In genomic region chr10:117392832-117393195, GRCm38 (mm10) we compare ENCODE assay signal across 8 mouse cellular contexts. TPM values are rescaled to one million over a fixed set of nuclear protein-coding genes. Genes with fewer than 3 reads are reported as not detected.
DNase-seq lines count a peak whose midpoint lies in the region; ATAC-seq lines count a peak whose summit lies in the region.

No protein-coding gene starts in this region.

- peak overlapping the region; percentile 81 for H3K9ac ChIP-seq in heart, embryonic 13.5 days
- no peak overlapping the region for H3K9ac ChIP-seq in embryonic facial prominence, embryonic 15.5 days
- 0 out of 2 replicates have a peak overlapping the region, but pooled peaks have one; percentile 31 for H3K9ac ChIP-seq in limb, embryonic 13.5 days

- ATAC-seq in heart, embryonic 13.5 days (ENCODE audit: extremely low read depth, insufficient number of reproducible peaks, low FRiP score, low TSS enrichment): no peak
- ATAC-seq in embryonic facial prominence, embryonic 15.5 days (ENCODE audit: insufficient number of reproducible peaks, low FRiP score, low TSS enrichment, low read depth): no peak; the same call in 1 of the 2 replicates
- no peak for ATAC-seq in limb, embryonic 13.5 days (ENCODE audit: low FRiP score, low read depth)
- ATAC-seq in monocyte, adult 5-6 weeks (replicated peaks; ENCODE audit: insufficient number of reproducible peaks, low FRiP score, low TSS enrichment, poor library complexity, severe bottlenecking): peak; percentile 29; the same call in 1 of the 2 replicates

- no peaks in the 10 kb centered on the region for H3K9me3 ChIP-seq in heart, embryonic 13.5 days
- no peaks in the 10 kb centered on the region for H3K9me3 ChIP-seq in embryonic facial prominence, embryonic 15.5 days (replicated peaks)
- no peaks in the 10 kb centered on the region for H3K9me3 ChIP-seq in limb, embryonic 13.5 days

- H3K36me3 ChIP-seq in heart, embryonic 13.5 days: no peaks in the 10 kb centered on the region
- H3K36me3 ChIP-seq in embryonic facial prominence, embryonic 15.5 days: no peaks in the 10 kb centered on the region
- H3K36me3 ChIP-seq in limb, embryonic 13.5 days: no peaks in the 10 kb centered on the region

- H3K27ac ChIP-seq in heart, embryonic 13.5 days (replicated peaks): peak overlapping the region; percentile 61; the same call in 1 of the 2 replicates
- H3K27ac ChIP-seq in embryonic facial prominence, embryonic 15.5 days (replicated peaks): no peak overlapping the region
- H3K27ac ChIP-seq in limb, embryonic 13.5 days: no peak overlapping the region

- H3K27me3 ChIP-seq in heart, embryonic 13.5 days (replicated peaks): peaks cover 8% of the 10 kb centered on the region; the same call in 1 of the 2 replicates
- H3K27me3 ChIP-seq in embryonic facial prominence, embryonic 15.5 days: no peaks in the 10 kb centered on the region
- H3K27me3 ChIP-seq in limb, embryonic 13.5 days: peaks cover 4% of the 10 kb centered on the region; the same call in 1 of the 2 replicates

- no peak for DNase-seq in heart, adult 11 months
- no peak for DNase-seq in retina, embryonic 14.5 days (ENCODE audit: low spot score)
- no peak for DNase-seq in urinary bladder, postnatal 14 days (ENCODE audit: low spot score)
- DNase-seq in T-cell, adult 2 months (ENCODE audit: low spot score): no peak

- peak overlapping the region; percentile 55 for H3K4me3 ChIP-seq in heart, embryonic 13.5 days
- H3K4me3 ChIP-seq in embryonic facial prominence, embryonic 15.5 days (replicated peaks): peak overlapping the region; percentile 44
- peak overlapping the region; percentile 45 for H3K4me3 ChIP-seq in limb, embryonic 13.5 days

- peaks cover 8% of the 10 kb centered on the region for H3K4me1 ChIP-seq in heart, embryonic 13.5 days
- H3K4me1 ChIP-seq in embryonic facial prominence, embryonic 15.5 days: no peaks in the 10 kb centered on the region
- peaks cover 11% of the 10 kb centered on the region for H3K4me1 ChIP-seq in limb, embryonic 13.5 days

- peak overlapping the region; percentile 81 for H3K4me2 ChIP-seq in heart, embryonic 13.5 days
- H3K4me2 ChIP-seq in embryonic facial prominence, embryonic 15.5 days (replicated peaks): peak overlapping the region; percentile 66
- peak overlapping the region; percentile 71 for H3K4me2 ChIP-seq in limb, embryonic 13.5 days (replicated peaks)

- WGBS in heart, embryonic 13.5 days: 6% methylated on average over 6 of the region's 6 CpGs
- WGBS in embryonic facial prominence, embryonic 15.5 days: 4% methylated on average over 6 of the region's 6 CpGs
- WGBS in limb, embryonic 13.5 days: 8% methylated on average over 6 of the region's 6 CpGs

RNA-seq across cellular contexts. Expression of gene Cpsf6, which starts 13.0 kb away (rescaled TPM):
- 76.7 and 91.9 TPM in 2 replicates for polyA plus RNA-seq in heart, embryonic 13.5 days (2015; fragmentation: Nextera tagmentation; extraction: Ambion mirVana)
- polyA plus RNA-seq in embryonic facial prominence, embryonic 15.5 days (2015; fragmentation: Nextera tagmentation; extraction: Ambion mirVana): 124 and 127 TPM in 2 replicates
- 178 and 191 TPM in 2 replicates for polyA plus RNA-seq in limb, embryonic 13.5 days (2015; fragmentation: Nextera tagmentation; extraction: Ambion mirVana)
- total RNA-seq in monocyte, adult 5-6 weeks (2017): 73.2 to 128 TPM (median 73.7 TPM) in 3 replicates
